Mouse (Mus musculus): ENCODE measurements around the gene Jph4.

DNA sequence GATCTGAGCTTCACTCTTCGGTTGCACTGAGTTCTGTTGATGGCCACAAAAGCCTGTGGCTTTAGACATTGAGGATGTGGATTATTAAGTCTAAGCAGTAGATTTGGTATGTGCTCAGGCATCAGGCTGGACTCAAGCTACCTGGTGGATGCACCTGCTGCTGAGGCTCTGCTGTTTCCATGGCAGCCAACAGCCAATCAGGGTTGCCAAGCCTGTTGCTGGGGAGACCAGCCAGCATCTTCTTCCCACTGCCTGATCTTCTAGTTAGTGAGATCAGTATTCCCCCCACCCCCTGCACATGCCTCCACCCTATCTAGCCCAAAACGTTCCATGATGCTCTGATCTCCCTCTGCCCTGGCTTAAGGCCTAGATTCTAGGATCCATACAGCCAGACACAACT lies 5.0 kb downstream of the Jph4 start:
- no peak for TF ChIP-seq TAL1 (conservative IDR thresholded peaks at IDR 0.05; ENCODE audit: low read depth, low read length)
- TF ChIP-seq CTCF (IDR thresholded peaks at IDR 0.05; ENCODE audit: low read depth, low read length): no peak

Measured in G1E (cell line).